ENCODE assay signal across 11 mouse cellular contexts in genomic region chr7:115501497-115501896, GRCm38 (mm10).
DNase-seq lines count a peak whose midpoint lies in the region; ATAC-seq lines count a peak whose summit lies in the region.
"Had no signal": no experiment of that assay in that cellular context is flagged by ENCODE, and none has a peak within 500 bp of the region (broad histone marks: within the 10 kb centered on the region; RNA-seq: fewer than 3 reads in every experiment).

No protein-coding gene starts in this region.

- no peak overlapping the region for H3K4me3 ChIP-seq in kidney, embryonic 15.5 days (replicated peaks)
- no peak overlapping the region for H3K4me3 ChIP-seq in limb, embryonic 10.5 days
- H3K4me3 ChIP-seq: limb, embryonic 13.5 days; neural tube, embryonic 15.5 days had no signal

- WGBS in kidney, embryonic 15.5 days = 35% methylated on average over 3 of the region's 3 CpGs
- 12% methylated on average over 3 of the region's 3 CpGs for WGBS in limb, embryonic 10.5 days

- H3K27ac ChIP-seq in kidney, embryonic 15.5 days = no peak overlapping the region
- H3K27ac ChIP-seq in limb, embryonic 10.5 days = peak overlapping the region; percentile 87
- H3K27ac ChIP-seq: neural tube, embryonic 15.5 days had no signal

- DNase-seq in kidney, postnatal 10 days = no peak
- peak; percentile 73 for DNase-seq in embryo, embryonic 10 days (ENCODE audit: low spot score)
- DNase-seq in limb, embryonic 10.5 days (ENCODE audit: low spot score) = peak; percentile 51
- DNase-seq in mesoderm, embryonic 11.5 days (ENCODE audit: low read depth, low spot score) = peak; percentile 59
- DNase-seq in cerebellum, adult 9-10 months = no peak
- DNase-seq in thymus, adult 18-20 months = no peak
- DNase-seq: cerebellum, postnatal 10 days had no signal

- H3K4me2 ChIP-seq in kidney, embryonic 15.5 days = no peak overlapping the region
- H3K4me2 ChIP-seq: limb, embryonic 13.5 days; neural tube, embryonic 15.5 days had no signal

- H3K36me3 ChIP-seq in kidney, embryonic 15.5 days = no peaks in the 10 kb centered on the region
- no peaks in the 10 kb centered on the region for H3K36me3 ChIP-seq in limb, embryonic 10.5 days
- H3K36me3 ChIP-seq: neural tube, embryonic 15.5 days had no signal

- 0 out of 2 replicates have a peak, but pooled peaks have one; percentile 22 for ATAC-seq in kidney, embryonic 15.5 days (replicated peaks; ENCODE audit: low FRiP score)
- ATAC-seq in monocyte, adult 5-6 weeks (replicated peaks; ENCODE audit: insufficient number of reproducible peaks, low FRiP score, low TSS enrichment, poor library complexity, severe bottlenecking) = no peak

- no peaks in the 10 kb centered on the region for H3K9me3 ChIP-seq in kidney, embryonic 15.5 days (replicated peaks)
- no peaks in the 10 kb centered on the region for H3K9me3 ChIP-seq in limb, embryonic 10.5 days (replicated peaks)
- H3K9me3 ChIP-seq: limb, embryonic 13.5 days; neural tube, embryonic 15.5 days had no signal

- no peaks in the 10 kb centered on the region for H3K27me3 ChIP-seq in kidney, embryonic 15.5 days
- no peaks in the 10 kb centered on the region for H3K27me3 ChIP-seq in limb, embryonic 10.5 days (ENCODE audit: low read depth, poor library complexity, severe bottlenecking)
- H3K27me3 ChIP-seq: limb, embryonic 13.5 days; neural tube, embryonic 15.5 days had no signal

- no peak overlapping the region for H3K9ac ChIP-seq in kidney, embryonic 15.5 days
- H3K9ac ChIP-seq: limb, embryonic 13.5 days; neural tube, embryonic 15.5 days had no signal

- H3K4me1 ChIP-seq in kidney, embryonic 15.5 days = peaks cover 12% of the 10 kb centered on the region
- peaks cover 58% of the 10 kb centered on the region for H3K4me1 ChIP-seq in limb, embryonic 10.5 days

Comparison
In these comparisons a context has a peak if more than half of its experiments do, and no peak if none do; other contexts are left out.
1. DNase-seq: peak in embryo, embryonic 10 days (single experiment), limb, embryonic 10.5 days (single experiment) and mesoderm, embryonic 11.5 days (single experiment); none in kidney, postnatal 10 days (single experiment), cerebellum, adult 9-10 months (single experiment) and thymus, adult 18-20 months (0 of 2).